Mouse (Mus musculus) liver, adult 2 months (tissue): ENCODE measurements around the gene Fam222b. TPM values are rescaled to one million over a fixed set of nuclear protein-coding genes. Genes with fewer than 3 reads are reported as not detected.

ENCODE experiments used
- DNase-seq: peaks from one replicate; pipeline ENCODE4 v3.0.0-alpha.2; 2011; ENCODE audit warnings: low read depth, low spot score; ENCODE audit errors: extremely low read depth
- H3K27ac ChIP-seq: fragments of 200-500 bp; replicated peaks from 2 replicates; pipeline ENCODE4 v1.5.1; 2012; ENCODE audit warnings: low read depth, mild to moderate bottlenecking, control low read depth, inconsistent platforms, low read length; ENCODE audit not compliant: insufficient read depth
- H3K27me3 ChIP-seq: fragments of 200-500 bp; 2 replicates; pipeline ENCODE4 v1.6.1; 2012; ENCODE audit warnings: mild to moderate bottlenecking, moderate library complexity, low read length, inconsistent platforms; ENCODE audit not compliant: control insufficient read depth, insufficient read depth
- H3K36me3 ChIP-seq: fragments of 200-500 bp; 2 replicates; pipeline ENCODE4 v1.6.1; 2012; ENCODE audit warnings: low read length, inconsistent platforms; ENCODE audit not compliant: control insufficient read depth, insufficient read depth
- H3K4me1 ChIP-seq: fragments of 200-500 bp; 2 replicates; pipeline ENCODE4 v1.6.1; 2011; ENCODE audit warnings: low read length; ENCODE audit not compliant: control insufficient read depth, insufficient read depth
- H3K4me3 ChIP-seq: fragments of 200-500 bp; 2 replicates; pipeline ENCODE4 v1.5.1; 2011; ENCODE audit warnings: low read depth, mild to moderate bottlenecking, control low read depth, low read length, moderate library complexity; ENCODE audit not compliant: insufficient read depth
- H3K79me2 ChIP-seq: fragments of 200-500 bp; 2 replicates; pipeline ENCODE4 v1.6.1; 2012; ENCODE audit warnings: inconsistent platforms, mild to moderate bottlenecking, low read length, moderate library complexity; ENCODE audit not compliant: control insufficient read depth, insufficient read depth
- H3K9ac ChIP-seq: fragments of 200-500 bp; 2 replicates; pipeline ENCODE4 v1.6.1; 2012; ENCODE audit warnings: low read depth, mild to moderate bottlenecking, control low read depth, inconsistent platforms, low read length
- CTCF ChIP-seq: fragments of 200-500 bp; IDR thresholded peaks from 2 replicates; pipeline ENCODE4 v1.5.1; 2011; ENCODE audit warnings: low read depth, low read length, control low read depth
- POLR2A ChIP-seq: fragments of 200-500 bp; IDR thresholded peaks from 2 replicates; pipeline ENCODE4 v1.6.1; 2011; ENCODE audit warnings: low read length, control low read depth; ENCODE audit not compliant: insufficient read depth; ENCODE audit errors: extremely low read depth
- WGBS: fragments of 180-500 bp; shearing (Covaris S2); methylation state at CpG from one replicate; pipeline ENCODE4 v1.1.7; 2018; 5-methylcytosine and 5-hydroxymethylcytosine counted together
- polyA plus RNA-seq: library from polyadenylated mRNA; depleted of rRNA; stranded (reverse); fragments of >200 nt; gene quantifications from 2 replicates; pipeline ENCODE4 v1.2.3, GENCODE M21; 2012
- total RNA-seq: library from RNA; depleted of rRNA; stranded (reverse); fragments of >200 nt; gene quantifications from 2 replicates; pipeline ENCODE4 v1.2.3, GENCODE M21; 2014

The Fam222b gene
- total and polyA plus RNA-seq, 2 experiments = 2.5 to 13.6 TPM

DNA sequence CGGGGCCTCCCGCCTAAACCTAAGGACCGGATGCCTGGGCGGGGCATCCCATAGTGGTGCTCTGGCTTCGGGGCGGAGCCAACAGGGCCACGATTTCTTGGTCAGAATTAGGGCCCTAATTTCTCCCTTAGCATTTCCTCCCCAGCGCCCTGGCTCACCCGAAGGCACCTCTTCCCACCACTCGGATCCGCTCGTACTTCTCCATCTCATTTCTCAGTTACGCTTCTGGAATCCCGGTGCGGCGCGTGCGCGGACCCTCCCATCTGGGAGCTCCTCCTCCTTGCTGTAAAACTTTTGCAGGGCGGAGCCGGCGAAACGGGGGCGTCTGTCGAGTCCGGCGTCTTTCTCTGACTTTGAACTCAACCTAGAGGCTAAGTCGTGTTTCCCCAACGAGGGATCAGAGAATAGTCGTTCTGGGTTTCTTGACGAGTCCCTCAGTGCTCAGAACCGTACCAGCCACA, 82.0 kb downstream of the Fam222b start, which contains the start of the genes Nek8 and Tlcd1:
TSS of gene Nek8 (minus strand) at position 274 of the 461 bp plus-strand sequence.
TSS of gene Tlcd1 (plus strand) at position 310 of the 461 bp plus-strand sequence.
- H3K27me3 ChIP-seq = no peaks in the 10 kb centered on the region
- H3K4me3 ChIP-seq = peak within 1 kb of the TSS; percentile 67
- TF ChIP-seq CTCF (no peak), POLR2A (0 out of 2 replicates have a peak, but pooled peaks have one; percentile 54)
- no peaks in the 10 kb centered on the region for H3K79me2 ChIP-seq
- peak; percentile 82 for DNase-seq
- peaks cover 16% of the 10 kb centered on the region; the same call in 1 of the 2 replicates for H3K36me3 ChIP-seq
- under 1% methylated on average over 32 of the region's 32 CpGs for WGBS
- H3K4me1 ChIP-seq = peaks cover 8% of the 10 kb centered on the region
- H3K27ac ChIP-seq = peak within 1 kb of the TSS; percentile 83
- H3K9ac ChIP-seq = peak within 1 kb of the TSS; percentile 86

DNA sequence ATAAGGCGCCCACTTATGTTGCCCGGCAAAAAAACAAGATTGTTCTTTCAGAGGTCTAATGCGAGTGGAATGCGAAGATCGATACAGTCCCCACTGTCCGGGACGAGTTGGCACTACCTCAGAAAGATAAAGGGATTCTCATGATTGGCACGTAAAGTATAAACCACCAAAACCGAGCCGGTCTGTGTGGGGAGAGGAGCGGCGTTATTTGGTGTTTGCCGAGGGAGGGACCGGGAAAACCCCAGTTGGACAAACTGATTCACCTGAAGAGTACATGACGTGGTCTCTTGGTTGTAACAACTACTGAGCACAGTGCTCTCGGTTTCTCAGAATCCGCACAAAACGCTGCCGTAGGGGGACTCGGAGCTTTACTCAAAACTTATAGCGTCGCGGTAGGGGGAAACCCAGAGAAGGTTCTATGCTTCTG, 82.5 kb downstream of the Fam222b start:
- Histone ChIP-seq H3K4me1 (peaks cover 10% of the 10 kb centered on the region), H3K27me3 (no peaks in the 10 kb centered on the region), H3K27ac (peak overlapping the region; percentile 83), H3K79me2 (no peaks in the 10 kb centered on the region), H3K36me3 (peaks cover 17% of the 10 kb centered on the region; the same call in 1 of the 2 replicates), H3K4me3 (peak overlapping the region; percentile 67), H3K9ac (peak overlapping the region; percentile 86)
- under 1% methylated on average over 23 of the region's 23 CpGs for WGBS
- TF ChIP-seq CTCF = no peak
- no peak for TF ChIP-seq POLR2A
- DNase-seq = peak; percentile 82

DNA sequence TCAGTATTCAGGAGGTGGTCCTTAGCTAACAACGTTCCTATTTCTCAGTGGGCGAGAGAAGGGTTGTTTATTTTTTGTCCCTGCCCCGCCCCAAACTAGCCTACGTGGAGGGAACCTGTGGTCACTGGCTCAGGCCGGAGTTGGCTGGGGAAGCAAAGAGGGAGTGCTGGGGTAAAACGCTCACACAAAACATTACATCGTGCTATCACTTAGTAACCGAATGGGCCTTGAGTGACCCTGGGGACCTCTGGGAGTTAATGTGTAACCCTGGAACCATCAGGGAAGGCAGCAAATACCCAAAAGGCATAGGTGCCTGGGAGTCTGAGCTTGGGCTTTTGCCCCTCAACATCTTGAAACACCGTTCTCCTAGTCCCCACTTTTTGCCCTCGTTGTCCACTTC, 83.0 kb downstream of the Fam222b start:
- Histone ChIP-seq H3K27ac (peak overlapping the region; percentile 83), H3K4me3 (peak overlapping the region; percentile 67), H3K27me3 (no peaks in the 10 kb centered on the region), H3K4me1 (peaks cover 11% of the 10 kb centered on the region), H3K36me3 (peaks cover 19% of the 10 kb centered on the region), H3K79me2 (no peaks in the 10 kb centered on the region), H3K9ac (peak overlapping the region; percentile 86)
- DNase-seq = peak; percentile 98
- 2% methylated on average over 10 of the region's 10 CpGs for WGBS
- TF ChIP-seq CTCF = no peak

DNA sequence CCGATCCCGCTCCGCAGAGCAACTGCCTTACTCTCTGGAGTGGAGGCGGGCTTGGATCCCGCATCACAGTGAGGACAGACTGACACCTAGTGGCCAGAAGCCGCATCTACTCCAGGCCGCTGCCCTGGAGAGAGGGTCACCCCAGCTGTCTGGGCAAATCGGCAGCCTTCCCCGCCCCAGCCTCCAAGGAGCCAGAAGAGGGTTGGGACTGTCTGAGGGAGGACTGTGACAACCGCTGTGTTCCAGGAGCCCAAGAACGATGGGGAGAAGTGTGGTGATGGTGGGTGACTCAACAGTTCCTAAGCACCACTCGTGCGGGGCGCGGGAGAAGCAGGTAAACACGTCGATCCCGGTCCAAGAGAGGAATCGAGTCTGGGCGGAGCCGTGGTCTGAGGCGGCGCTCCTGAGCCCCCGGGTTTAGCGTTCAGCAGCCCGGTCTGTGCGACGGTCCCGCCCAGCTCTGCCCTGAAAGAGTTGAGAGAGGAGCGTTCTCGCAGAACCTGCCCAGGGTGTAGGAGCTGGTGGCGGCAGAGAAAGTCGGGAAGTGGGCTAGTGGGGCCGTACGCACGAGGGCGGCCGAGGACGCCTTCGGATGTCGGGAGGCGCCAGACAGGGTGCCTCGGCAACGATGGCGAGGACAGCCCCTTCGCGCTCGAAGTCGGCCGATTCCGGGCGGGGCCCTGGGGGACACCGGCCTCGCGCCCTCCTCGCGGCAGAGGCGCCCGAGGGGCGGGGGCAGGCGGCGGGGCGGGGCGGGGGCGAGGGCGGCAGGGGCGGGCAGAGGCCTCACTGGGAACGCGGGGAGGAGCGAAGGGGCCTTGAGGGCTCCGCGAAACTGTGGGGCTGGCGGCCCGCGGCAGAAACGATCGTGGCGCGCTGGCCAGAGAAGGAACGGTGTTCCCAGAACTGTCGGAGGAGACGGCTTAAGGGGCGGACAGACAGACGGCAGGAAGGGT, 83.7 kb downstream of the Fam222b start:
- H3K9ac ChIP-seq = peak overlapping the region; percentile 93
- peak; percentile 67 for TF ChIP-seq POLR2A
- peak; percentile 95 for TF ChIP-seq CTCF
- WGBS = under 1% methylated on average over 82 of the region's 84 CpGs
- H3K27ac ChIP-seq = peak overlapping the region; percentile 93
- DNase-seq = peak; percentile 87
- H3K4me1 ChIP-seq = peaks cover 11% of the 10 kb centered on the region
- peaks cover 19% of the 10 kb centered on the region for H3K36me3 ChIP-seq
- peaks cover 4% of the 10 kb centered on the region; the same call in 1 of the 2 replicates for H3K79me2 ChIP-seq
- peak overlapping the region; percentile 81 for H3K4me3 ChIP-seq
- H3K27me3 ChIP-seq = no peaks in the 10 kb centered on the region

DNA sequence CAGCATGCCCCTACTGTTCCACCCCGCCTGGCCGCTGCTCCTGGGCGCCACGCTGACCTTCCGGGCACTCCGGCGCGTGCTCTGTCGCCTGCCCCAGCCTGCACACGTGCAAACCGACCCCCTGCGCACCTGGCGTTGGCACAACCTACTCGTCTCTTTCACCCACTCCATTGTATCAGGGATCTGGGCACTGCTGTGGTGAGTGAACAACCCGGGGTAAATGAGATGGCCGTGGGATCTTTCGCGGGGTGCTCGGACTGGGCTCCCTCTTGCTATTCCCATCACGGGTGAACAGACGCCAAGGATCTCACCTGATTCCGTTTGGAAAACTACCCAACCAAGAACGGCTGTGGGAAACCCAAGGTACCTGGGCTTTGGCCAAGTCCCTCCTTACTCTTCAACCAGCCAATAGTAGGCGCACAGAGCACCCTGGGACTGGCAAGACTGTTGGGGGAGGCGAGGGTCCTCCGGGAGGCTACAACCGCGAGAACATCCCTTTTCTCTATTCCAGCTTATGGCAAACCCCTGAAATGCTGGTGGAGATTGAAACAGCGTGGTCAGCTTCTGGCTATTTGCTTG, 84.5 kb downstream of the Fam222b start:
- whole genome bisulfite sequencing = 5% methylated on average over 29 of the region's 29 CpGs
- H3K4me3 ChIP-seq = peak overlapping the region; percentile 81

More for the DNA sequence above, 84.5 kb downstream of the Fam222b start:
- Histone ChIP-seq H3K27ac (peak overlapping the region; percentile 93), H3K9ac (peak overlapping the region; percentile 93), H3K4me1 (peaks cover 11% of the 10 kb centered on the region), H3K36me3 (peaks cover 19% of the 10 kb centered on the region), H3K79me2 (peaks cover 5% of the 10 kb centered on the region; the same call in 1 of the 2 replicates), H3K27me3 (no peaks in the 10 kb centered on the region)
- DNase-seq = peak; percentile 86
- no peak for TF ChIP-seq CTCF
- no peak for TF ChIP-seq POLR2A
